Mouse (Mus musculus) heart, postnatal 36 days (tissue): ENCODE measurements around the gene Cog5. TPM values are rescaled to one million over a fixed set of nuclear protein-coding genes. Genes with fewer than 3 reads are reported as not detected.

Experiments
- DNase-seq, 2 experiments: peaks; one replicate each; pipeline ENCODE4 v3.0.0; 2021 to 2022
- intact Hi-C: fragments of 180-260 bp; cut with DNase I; formaldehyde crosslinking; loops from one replicate; pipeline ENCODE4 v1.15.1; 2025
- total RNA-seq, 2 experiments: library from RNA; stranded (reverse); gene quantifications; 2 replicates each; pipeline ENCODE4 v1.2.3; 2021

Gene Cog5
- total RNA-seq, 2 experiments from 2014 or later, result 54.1 to 57.1 TPM

DNA sequence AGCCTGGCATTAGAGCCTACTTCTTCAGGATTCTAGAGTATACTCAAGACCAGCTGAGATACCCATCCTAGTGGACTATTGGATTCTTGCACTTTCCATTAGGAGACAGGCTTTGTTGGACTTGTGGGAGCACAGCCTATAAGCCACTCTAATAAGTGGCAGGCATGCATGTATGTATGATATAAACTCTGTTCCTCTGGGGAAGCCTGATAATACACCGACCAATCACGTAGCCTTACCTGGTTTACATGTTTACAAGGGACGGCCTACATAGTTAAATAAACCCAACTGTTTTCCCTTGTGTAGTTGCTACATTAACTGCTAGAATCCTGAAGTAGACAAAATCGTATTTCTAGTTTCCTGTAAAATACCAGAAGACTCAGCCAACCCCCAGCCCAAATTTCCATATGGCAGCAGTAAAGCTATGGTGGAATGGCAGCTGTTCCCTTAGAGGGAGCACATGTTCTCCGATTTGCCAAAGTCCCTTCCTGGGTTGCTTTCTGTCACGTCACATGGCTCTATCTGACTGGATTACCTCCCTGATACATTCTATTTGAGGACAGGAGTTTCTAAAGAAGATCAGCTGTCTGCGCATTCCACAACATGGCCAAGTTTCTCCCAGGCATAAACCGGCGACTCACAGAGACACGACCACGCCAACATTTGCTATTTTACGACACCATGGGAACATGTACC, 311.0 kb downstream of the Cog5 start:
- DNase-seq, result no peak
- intact Hi-C loops, result loop anchor here (5.0 kb wide), 1 partner anchor 97 kb away; the partner anchor contains the start of gene Prkar2b

GRCm38 (mm10) chr12:31966405-31966804, 311.7 kb downstream of the Cog5 start:
- intact Hi-C loops, result loop anchor here (5.0 kb wide), 1 partner anchor 96 kb away; the partner anchor contains the start of gene Prkar2b
- no peak for DNase-seq

GRCm38 (mm10) chr12:31967536-31967935, 312.9 kb downstream of the Cog5 start:
- intact Hi-C loops, result loop anchor here (1.0 to 5.0 kb wide), 3 partner anchors 95 to 279 kb away; partner anchors contain the start of gene Prkar2b

DNA sequence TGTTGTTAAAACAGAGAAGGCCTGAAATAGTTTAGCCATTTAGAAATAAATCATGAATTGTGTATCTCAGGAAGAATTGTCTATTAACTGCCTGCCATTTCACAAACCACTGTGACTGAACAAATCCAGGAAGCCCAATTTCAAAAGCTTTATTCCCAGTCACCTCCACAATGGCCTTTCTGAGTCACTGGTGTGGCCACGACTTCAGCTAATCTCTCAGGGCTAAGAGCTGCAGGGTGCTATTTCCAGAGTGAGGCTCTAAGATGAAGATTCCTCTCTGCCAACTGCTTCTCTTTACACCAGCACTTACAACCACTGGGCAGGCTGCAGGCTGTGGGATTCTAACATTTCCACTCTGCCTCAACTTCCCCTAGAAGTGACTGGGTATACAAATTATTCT, 314.4 kb downstream of the Cog5 start:
- no peak for DNase-seq
- intact Hi-C loops, result loop anchor here (5.0 kb wide), 1 partner anchor 93 kb away; the partner anchor contains the start of gene Prkar2b

More at GRCm38 (mm10) chr12:31967536-31967935, 312.9 kb downstream of the Cog5 start:
- peak; percentile 27 to 39 for DNase-seq

DNA sequence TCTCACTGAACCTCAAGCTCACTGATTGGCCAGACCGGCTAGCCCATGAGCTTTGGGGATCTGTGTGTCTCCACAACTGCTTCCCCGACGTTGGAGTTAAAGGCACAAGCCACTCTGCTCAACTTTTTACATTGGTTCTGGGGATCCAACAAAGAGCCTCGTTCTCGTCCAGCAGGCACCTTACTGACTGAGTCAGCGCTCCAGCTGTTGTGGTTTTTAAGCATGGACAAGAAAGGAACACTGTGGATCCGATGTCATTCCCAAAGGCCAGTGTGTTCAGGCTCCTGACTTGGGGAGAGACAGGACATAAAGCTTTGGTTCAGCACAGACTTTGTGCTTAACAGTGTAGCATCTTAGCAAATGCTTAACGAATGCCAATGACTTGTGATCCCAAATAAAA, 316.9 kb downstream of the Cog5 start:
- DNase-seq, result no peak
- intact Hi-C loops, result no loop called here

DNA sequence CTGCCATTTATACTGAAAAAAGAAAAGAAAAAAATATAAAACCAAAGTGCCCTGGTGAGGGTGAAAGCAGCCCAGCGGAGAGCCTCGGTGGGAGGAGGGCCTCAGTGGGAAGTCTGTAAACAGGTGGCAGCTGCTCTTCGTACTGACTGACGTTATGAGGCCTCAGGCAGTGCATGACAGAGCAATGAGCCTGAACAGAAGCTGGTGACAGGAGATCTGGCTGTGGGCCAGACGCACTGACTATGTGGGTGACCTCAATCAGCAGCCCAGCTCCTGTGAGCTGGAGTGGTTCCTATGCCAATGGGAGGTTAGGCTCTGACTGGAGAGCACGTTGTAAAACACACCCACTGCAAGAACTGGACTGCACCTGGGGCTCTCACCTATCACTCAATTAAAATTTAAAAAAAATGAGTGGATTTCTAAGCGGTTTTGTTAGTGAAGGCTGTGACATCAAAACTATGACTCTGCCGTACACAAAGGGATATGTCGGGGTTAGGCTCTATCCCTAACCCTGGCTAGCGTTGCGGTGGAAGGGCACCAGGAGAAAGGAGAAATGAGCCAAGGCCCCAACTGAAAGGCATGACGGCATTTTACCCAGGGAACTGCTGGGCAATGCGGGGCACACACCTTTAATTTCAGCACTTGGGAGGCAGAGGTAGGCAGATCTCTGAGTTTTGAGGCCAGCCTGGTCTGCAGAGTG, 319.0 kb downstream of the Cog5 start:
- intact Hi-C loops, result no loop called here
- peak; percentile 60 to 67 for DNase-seq

- peak; percentile 4 to 9 for DNase-seq
Observed at GRCm38 (mm10) chr12:31976544-31976943, 321.9 kb downstream of the Cog5 start.

GRCm38 (mm10) chr12:31977613-31978195, 323.0 kb downstream of the Cog5 start:
- no peak for DNase-seq
- intact Hi-C loops, result no loop called here

More at GRCm38 (mm10) chr12:31976544-31976943, 321.9 kb downstream of the Cog5 start:
- intact Hi-C loops, result no loop called here

DNA sequence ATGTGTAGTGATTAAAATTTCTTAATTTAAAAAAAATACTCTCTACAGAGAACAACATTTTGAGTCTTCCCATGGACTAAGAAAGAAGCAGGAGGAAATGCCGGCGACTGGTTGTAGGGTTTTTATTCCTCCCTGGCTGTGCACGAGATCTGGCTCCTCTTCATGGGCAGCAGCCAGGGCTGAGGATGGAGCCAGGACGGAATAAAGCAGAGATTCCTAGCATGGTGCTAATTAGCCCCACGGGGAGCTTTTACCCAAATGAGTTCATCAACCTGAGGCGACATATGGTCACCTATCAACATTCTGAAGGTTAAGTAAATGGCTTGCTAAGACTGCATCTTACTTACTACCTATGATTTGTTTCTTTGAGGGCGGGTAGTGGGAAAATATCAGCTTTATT, 328.6 kb downstream of the Cog5 start:
- DNase-seq, result no peak
- intact Hi-C loops, result no loop called here

DNA sequence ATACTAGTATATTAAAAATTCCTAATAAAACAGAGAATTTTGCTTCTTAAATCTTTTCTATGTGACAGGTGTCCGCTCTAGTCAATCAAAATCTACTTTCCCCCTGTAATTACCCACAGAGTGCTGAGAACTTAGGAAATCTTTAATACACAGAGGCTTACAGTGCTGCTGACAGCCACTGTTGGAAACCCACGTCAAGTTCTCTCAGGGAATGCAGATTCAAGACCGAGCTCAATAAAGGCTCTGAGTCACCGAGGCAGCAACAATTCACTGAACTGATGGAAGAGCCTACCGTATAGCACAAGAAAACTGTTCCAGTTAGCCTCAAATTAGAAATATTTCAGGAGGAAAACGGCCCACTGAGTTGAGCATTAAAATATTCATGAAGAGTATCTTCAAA, 329.1 kb downstream of the Cog5 start:
- intact Hi-C loops, result no loop called here

DNA sequence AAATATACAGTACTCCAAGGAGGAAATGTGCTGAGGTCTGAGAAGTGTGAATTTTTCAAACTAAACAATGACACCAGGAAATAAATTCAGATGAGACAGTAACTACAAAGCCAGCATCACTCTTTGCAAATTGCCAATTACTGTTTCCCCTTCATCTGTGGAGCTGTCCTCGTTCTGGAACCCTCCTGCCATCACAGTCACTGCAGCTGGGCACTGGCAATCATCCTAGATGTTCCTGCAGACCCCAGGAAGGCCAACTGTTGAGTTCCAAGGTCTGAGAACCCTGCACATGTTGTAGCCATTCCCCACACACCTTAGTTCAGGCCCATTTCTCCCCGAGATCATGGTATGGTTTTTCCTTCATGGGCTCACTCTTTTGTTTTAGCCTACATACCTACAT, 329.5 kb downstream of the Cog5 start:
- no peak for DNase-seq
- intact Hi-C loops, result no loop called here

More for the DNA sequence above, 329.1 kb downstream of the Cog5 start:
- no peak for DNase-seq

DNA sequence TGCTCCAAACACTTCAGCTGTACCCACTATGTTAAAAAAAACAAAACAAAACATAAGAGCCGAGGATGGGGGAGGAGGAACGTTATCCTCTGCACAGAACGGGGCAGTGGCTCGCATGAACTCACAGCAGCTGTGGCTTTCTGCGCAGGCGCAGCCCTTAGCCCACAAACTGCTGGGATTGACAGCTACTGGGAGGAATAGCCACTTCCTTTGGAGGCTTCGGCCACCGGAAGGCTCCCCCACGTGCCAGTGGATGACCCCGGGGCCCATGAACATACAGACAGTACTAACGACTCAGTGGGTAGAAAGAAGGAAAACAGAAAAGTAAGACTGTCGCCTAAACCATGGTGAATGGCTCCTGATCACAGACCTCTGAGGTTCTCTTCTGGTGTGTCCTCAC, 330.0 kb downstream of the Cog5 start:
- intact Hi-C loops, result no loop called here
- DNase-seq, result peak in 1 of 2 experiments; percentile 11

GRCm38 (mm10) chr12:31985738-31986137, 331.1 kb downstream of the Cog5 start:
- DNase-seq, result no peak
- intact Hi-C loops, result no loop called here

GRCm38 (mm10) chr12:31986463-31986862, 331.8 kb downstream of the Cog5 start:
- DNase-seq, result no peak
- intact Hi-C loops, result no loop called here

Other genes starting within 250 kb of the Cog5 start
- gene Cbll1, start 155.3 kb upstream of the Cog5 start, total RNA-seq, result 10 to 100 TPM in 1 of 2 experiments, 1 to 10 TPM in 1; 9.6 to 10.6 TPM
- gene Slc26a4, start 94.9 kb upstream of the Cog5 start, total RNA-seq, result under 1 TPM; 0.08 to 0.11 TPM
- 10 to 100 TPM; 29.5 to 33.7 TPM for gene Bcap29, start 20.2 kb upstream of the Cog5 start, total RNA-seq
- gene Dus4l, start within 50 bp of the Cog5 start, total RNA-seq, result 1 to 10 TPM; 7.2 to 7.6 TPM
- gene Gpr22, start 59.1 kb downstream of the Cog5 start, total RNA-seq, result 10 to 100 TPM; 11.1 to 24.8 TPM